Mouse (Mus musculus) G1E (cell line): ENCODE measurements around the gene Rbm4. TPM values are rescaled to one million over a fixed set of nuclear protein-coding genes. Genes with fewer than 3 reads are reported as not detected.

Source experiments
- ATAC-seq: 2 replicates; pipeline ENCODE4 v1.8.0; 2016; ENCODE audit warnings: mild to moderate bottlenecking; ENCODE audit not compliant: insufficient number of reproducible peaks, poor library complexity, low FRiP score, severe bottlenecking; ENCODE audit errors: extremely low read depth
- DNase-seq: peaks from one replicate; pipeline ENCODE4 v3.0.0; 2012; ENCODE audit warnings: low spot score
- H3K27me3 ChIP-seq: 2 replicates; pipeline ENCODE4 v1.6.1; 2012; ENCODE audit warnings: mild to moderate bottlenecking, low read length, inconsistent platforms; ENCODE audit not compliant: insufficient read depth
- H3K36me3 ChIP-seq: replicated peaks from 2 replicates; pipeline ENCODE3; 2012; ENCODE audit warnings: mild to moderate bottlenecking, inconsistent platforms
- H3K4me1 ChIP-seq: 2 replicates; pipeline ENCODE4 v1.6.1; 2012; ENCODE audit warnings: low read depth, low read length, inconsistent platforms, mixed read lengths; ENCODE audit not compliant: insufficient read depth
- H3K4me3 ChIP-seq: 2 replicates; pipeline ENCODE4 v1.5.1; 2012; ENCODE audit warnings: low read depth, mild to moderate bottlenecking, inconsistent platforms, low read length, moderate library complexity, mixed read lengths
- H3K9me3 ChIP-seq: replicated peaks from 2 replicates; pipeline ENCODE4 v1.6.1; 2012; ENCODE audit warnings: inconsistent platforms
- CTCF ChIP-seq: IDR thresholded peaks from 2 replicates; pipeline ENCODE4 v1.5.1; 2012; ENCODE audit warnings: low read depth, low read length, inconsistent platforms, mixed read lengths
- GATA1 ChIP-seq: IDR thresholded peaks from 2 replicates; pipeline ENCODE4 v1.6.1; 2012; ENCODE audit warnings: borderline replicate concordance, low read length, inconsistent platforms, mixed read lengths
- GATA2 ChIP-seq: IDR thresholded peaks from 2 replicates; pipeline ENCODE4 v1.6.1; 2012; ENCODE audit warnings: low read depth, low read length, inconsistent platforms, borderline replicate concordance
- POLR2AphosphoS5 ChIP-seq: IDR thresholded peaks from 2 replicates; pipeline ENCODE4 v1.6.1; 2012; ENCODE audit warnings: low read depth, low read length, inconsistent platforms; ENCODE audit not compliant: insufficient replicate concordance
- TAL1 ChIP-seq: conservative IDR thresholded peaks from 2 replicates; pipeline ENCODE4 v1.6.1; 2012; ENCODE audit warnings: low read depth, low read length, inconsistent platforms, mixed read lengths
- polyA plus RNA-seq: library from polyadenylated mRNA; stranded (reverse); fragments of >175 nt; gene quantifications from 2 replicates; pipeline ENCODE4 v1.2.3, GENCODE M21; 2012
- total RNA-seq, 2 experiments: library from RNA; stranded (forward) in 1 of 2; stranded (reverse) in 1 of 2; fragments of 200-1000 nt in 1 of 2; fragments of >200 nt in 1 of 2; fragmentation: Nextera tagmentation in 1 of 2; gene quantifications; 2 replicates each; pipeline ENCODE4 v1.2.3; 2014 to 2017

Gene Rbm4
- total and polyA plus RNA-seq, 3 experiments, result 19.9 to 99.5 (median 72.4) TPM

- no peak for DNase-seq
- Histone ChIP-seq H3K27me3 (peaks cover 2% of the 10 kb centered on the region; the same call in 1 of the 2 replicates), H3K9me3 (no peaks in the 10 kb centered on the region), H3K4me3 (no peak overlapping the region), H3K4me1 (no peaks in the 10 kb centered on the region), H3K36me3 (peaks cover 32% of the 10 kb centered on the region)
- no peak for TF ChIP-seq GATA1
- no peak for ATAC-seq
Measured at GRCm38 (mm10) chr19:4745057-4745456, 48.6 kb downstream of the Rbm4 start.

DNA sequence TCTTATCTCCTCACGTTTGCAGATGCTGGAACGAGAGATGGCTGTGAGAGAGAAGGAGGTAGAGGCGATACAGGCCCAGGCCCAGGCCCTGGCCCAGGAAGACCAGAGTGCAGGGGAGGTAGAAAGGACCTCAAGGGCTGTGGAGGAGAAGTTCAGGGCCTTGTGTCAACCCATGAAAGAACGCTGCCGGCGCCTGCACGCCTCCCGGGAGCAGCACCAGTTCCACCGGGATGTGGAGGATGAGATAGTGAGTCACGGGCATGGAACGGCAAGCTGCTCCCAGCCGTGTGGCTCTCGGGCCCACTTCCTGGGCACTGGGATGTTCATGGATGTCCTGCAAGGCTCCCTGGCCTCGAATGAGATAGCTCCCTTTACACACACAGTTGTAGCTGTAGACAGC lies 49.7 kb downstream of the Rbm4 start:
- peaks cover 4% of the 10 kb centered on the region; the same call in 1 of the 2 replicates for H3K27me3 ChIP-seq
- peaks cover 31% of the 10 kb centered on the region for H3K36me3 ChIP-seq
- H3K4me1 ChIP-seq, result no peaks in the 10 kb centered on the region
- H3K9me3 ChIP-seq, result no peaks in the 10 kb centered on the region
- no peak for ATAC-seq
- TF ChIP-seq TAL1 (no peak), GATA1 (no peak), GATA2 (no peak), POLR2AphosphoS5 (no peak), CTCF (no peak)
- no peak for DNase-seq
- H3K4me3 ChIP-seq, result no peak overlapping the region

DNA sequence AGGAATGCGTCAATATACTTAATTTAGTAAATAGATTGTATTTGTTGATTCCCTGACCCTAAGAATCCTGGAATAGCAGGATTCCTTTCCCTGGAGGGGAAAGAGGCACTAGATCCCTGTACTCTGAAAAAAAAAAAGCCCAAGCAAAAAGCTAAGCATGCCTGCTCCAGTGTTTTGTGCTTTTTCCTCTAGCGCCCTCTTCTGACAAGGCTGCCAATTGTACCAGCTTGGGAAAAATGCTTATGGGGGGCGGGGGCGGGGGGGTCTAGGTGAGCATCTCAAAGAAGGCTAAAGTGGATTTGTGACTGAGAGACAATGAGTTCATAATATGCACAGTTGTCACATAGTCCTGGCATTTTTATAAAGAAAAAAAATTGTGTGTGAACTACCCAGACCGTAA lies 50.2 kb downstream of the Rbm4 start:
- H3K4me1 ChIP-seq, result no peaks in the 10 kb centered on the region
- no peaks in the 10 kb centered on the region for H3K9me3 ChIP-seq
- TF ChIP-seq GATA2 (no peak), POLR2AphosphoS5 (no peak), TAL1 (no peak), CTCF (no peak), GATA1 (no peak)
- H3K27me3 ChIP-seq, result peaks cover 6% of the 10 kb centered on the region; the same call in 1 of the 2 replicates
- H3K4me3 ChIP-seq, result no peak overlapping the region
- ATAC-seq (no peak), DNase-seq (no peak)
- H3K36me3 ChIP-seq, result peaks cover 26% of the 10 kb centered on the region

DNA sequence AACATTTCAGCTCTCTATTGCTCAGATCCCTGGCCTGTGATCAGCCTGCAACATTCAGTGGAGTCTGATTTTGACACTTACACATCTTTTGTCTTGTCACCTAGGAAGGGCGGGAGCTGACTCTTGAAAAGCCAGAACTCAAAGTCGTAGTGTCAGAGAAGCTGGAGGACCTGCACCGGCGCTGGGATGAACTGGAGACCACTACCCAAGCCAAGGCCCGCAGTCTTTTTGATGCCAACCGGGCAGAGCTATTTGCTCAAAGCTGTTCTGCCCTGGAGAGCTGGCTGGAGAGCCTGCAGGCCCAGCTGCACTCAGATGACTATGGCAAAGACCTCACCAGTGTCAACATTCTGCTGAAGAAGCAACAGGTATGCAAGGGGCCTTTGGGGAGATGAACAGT lies 51.5 kb downstream of the Rbm4 start:
- TF ChIP-seq GATA1 (no peak), POLR2AphosphoS5 (no peak), TAL1 (no peak), GATA2 (no peak)
- no peaks in the 10 kb centered on the region for H3K4me1 ChIP-seq
- H3K9me3 ChIP-seq, result no peaks in the 10 kb centered on the region
- peaks cover 13% of the 10 kb centered on the region; the same call in 1 of the 2 replicates for H3K27me3 ChIP-seq
- no peak overlapping the region for H3K4me3 ChIP-seq
- DNase-seq, result no peak
- peaks cover 18% of the 10 kb centered on the region for H3K36me3 ChIP-seq
- ATAC-seq, result no peak

GRCm38 (mm10) chr19:4741482-4741881 lies 52.2 kb downstream of the Rbm4 start:
- no peaks in the 10 kb centered on the region for H3K4me1 ChIP-seq
- ATAC-seq (no peak), DNase-seq (no peak)
- H3K4me3 ChIP-seq, result no peak overlapping the region
- TF ChIP-seq TAL1 (no peak), GATA1 (no peak), POLR2AphosphoS5 (no peak), CTCF (no peak), GATA2 (no peak)
- H3K9me3 ChIP-seq, result no peaks in the 10 kb centered on the region
- peaks cover 15% of the 10 kb centered on the region; the same call in 1 of the 2 replicates for H3K27me3 ChIP-seq
- H3K36me3 ChIP-seq, result peaks cover 15% of the 10 kb centered on the region

DNA sequence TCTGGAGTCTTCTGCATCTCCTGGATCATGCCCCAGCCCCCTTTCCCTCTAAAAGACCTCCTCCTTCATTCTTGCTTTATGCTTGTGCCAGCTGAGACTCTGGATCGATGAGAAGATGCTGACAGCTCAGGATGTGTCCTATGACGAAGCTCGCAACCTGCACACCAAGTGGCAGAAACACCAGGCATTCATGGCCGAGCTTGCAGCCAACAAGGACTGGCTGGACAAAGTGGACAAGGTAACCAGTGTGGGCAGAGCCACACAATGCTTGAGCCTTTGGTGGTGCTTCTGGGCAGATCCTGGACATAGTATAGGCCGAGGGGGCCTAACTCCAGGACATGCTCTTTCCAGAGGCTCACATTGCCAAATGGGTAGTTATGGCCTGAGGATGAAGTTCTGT lies 53.9 kb downstream of the Rbm4 start:
- no peaks in the 10 kb centered on the region for H3K4me1 ChIP-seq
- no peak overlapping the region for H3K4me3 ChIP-seq
- peaks cover 15% of the 10 kb centered on the region; the same call in 1 of the 2 replicates for H3K27me3 ChIP-seq
- H3K9me3 ChIP-seq, result no peaks in the 10 kb centered on the region
- TF ChIP-seq GATA2 (no peak), POLR2AphosphoS5 (no peak), CTCF (no peak), TAL1 (no peak), GATA1 (no peak)
- DNase-seq (no peak), ATAC-seq (no peak)
- peaks cover 7% of the 10 kb centered on the region for H3K36me3 ChIP-seq

- ATAC-seq (no peak), DNase-seq (no peak)
- peaks cover 22% of the 10 kb centered on the region; the same call in 1 of the 2 replicates for H3K27me3 ChIP-seq
- H3K4me3 ChIP-seq, result no peak overlapping the region
- no peaks in the 10 kb centered on the region for H3K9me3 ChIP-seq
- H3K36me3 ChIP-seq, result peaks cover 3% of the 10 kb centered on the region
- no peak for TF ChIP-seq GATA1
- TF ChIP-seq TAL1, result no peak
- no peak for TF ChIP-seq POLR2AphosphoS5
- no peak for TF ChIP-seq GATA2
- TF ChIP-seq CTCF, result no peak
- H3K4me1 ChIP-seq, result no peaks in the 10 kb centered on the region
Measured at GRCm38 (mm10) chr19:4739053-4739452, 54.6 kb downstream of the Rbm4 start.
